Mouse (Mus musculus) heart, embryonic 15.5 days (tissue): ENCODE results near the gene Gpr84. TPM values are rescaled to one million over a fixed set of nuclear protein-coding genes. Genes with fewer than 3 reads are reported as not detected.
A peak's percentile ranks its signal among the peaks of the same experiment; 100 is the strongest.

Experiments used
- microRNA counts: library from miRNA; unstranded; fragments of <30 nt; microRNA quantifications from one replicate; lab custom pipeline; 2016
- microRNA-seq: library from miRNA; unstranded; fragments of <30 nt; microRNA quantifications from one replicate; pipeline ENCODE4, GENCODE M21; 2016
- polyA plus RNA-seq: library from polyadenylated mRNA; unstranded; fragments of >200 nt; fragmentation: Nextera tagmentation; extraction: Ambion mirVana; gene quantifications from 2 replicates; pipeline ENCODE4 v1.2.1, GENCODE M21; 2015

The Gpr84 gene
- polyA plus RNA-seq, 1 experiment from 2014 or later, result 0.11 TPM

MicroRNAs within 50 kb of the gene (microRNA counts, 519-probe panel; counts per million panel counts)
- 3,116 counts per million, percentile 74 among the panel's probes with 10 or more counts for microRNA mmu-miR-148b (lab: Ali Mortazavi, UCI)

Small RNAs within 50 kb of the gene (microRNA-seq; reads per million reads assigned to microRNA genes)
- gene Mir148b (157 reads per million, percentile 57 among the genes with 10 or more reads in this experiment), gene Mir6963 (0.63 reads per million)

Other genes with a start within 250 kb of the Gpr84 start
- gene Smug1, start 143.5 kb downstream of the Gpr84 start, polyA plus RNA-seq, result 14.1 and 16.8 TPM in 2 replicates
- gene Cbx5, start 70.8 kb downstream of the Gpr84 start, polyA plus RNA-seq, result 80.0 and 84.2 TPM in 2 replicates
- 367 and 376 TPM in 2 replicates for gene Hnrnpa1, start 70.2 kb downstream of the Gpr84 start, polyA plus RNA-seq
- gene Nfe2, start 52.2 kb downstream of the Gpr84 start, polyA plus RNA-seq, result 1.9 and 5.0 TPM in 2 replicates
- 145 and 168 TPM in 2 replicates for gene Copz1, start 37.9 kb downstream of the Gpr84 start, polyA plus RNA-seq
- gene Zfp385a, start 29.5 kb upstream of the Gpr84 start, polyA plus RNA-seq, result 5.9 and 10.5 TPM in 2 replicates
- 62.4 and 70.8 TPM in 2 replicates for gene Itga5, start 56.2 kb upstream of the Gpr84 start, polyA plus RNA-seq
- gene Gtsf1, start 119.9 kb upstream of the Gpr84 start, polyA plus RNA-seq, result 28.5 and 32.6 TPM in 2 replicates
- not detected in 2 replicates for gene Gtsf2, start 137.9 kb upstream of the Gpr84 start, polyA plus RNA-seq
- gene Nckap1l, start 143.2 kb upstream of the Gpr84 start, polyA plus RNA-seq, result 2.1 and 5.8 TPM in 2 replicates
- 2.1 and 3.5 TPM in 2 replicates for gene Pde1b, start 192.4 kb upstream of the Gpr84 start, polyA plus RNA-seq
- gene Ppp1r1a, start 227.4 kb upstream of the Gpr84 start, polyA plus RNA-seq, result 55.3 and 62.0 TPM in 2 replicates